Mouse (Mus musculus): Measurements from ENCODE around the gene Cyp2d11. TPM values are rescaled to one million over a fixed set of nuclear protein-coding genes. Genes with fewer than 3 reads are reported as not detected.
A peak's percentile ranks its signal among the peaks of the same experiment; 100 is the strongest.

The Cyp2d11 gene
- polyA plus RNA-seq, 1 experiment, result not detected

DNA sequence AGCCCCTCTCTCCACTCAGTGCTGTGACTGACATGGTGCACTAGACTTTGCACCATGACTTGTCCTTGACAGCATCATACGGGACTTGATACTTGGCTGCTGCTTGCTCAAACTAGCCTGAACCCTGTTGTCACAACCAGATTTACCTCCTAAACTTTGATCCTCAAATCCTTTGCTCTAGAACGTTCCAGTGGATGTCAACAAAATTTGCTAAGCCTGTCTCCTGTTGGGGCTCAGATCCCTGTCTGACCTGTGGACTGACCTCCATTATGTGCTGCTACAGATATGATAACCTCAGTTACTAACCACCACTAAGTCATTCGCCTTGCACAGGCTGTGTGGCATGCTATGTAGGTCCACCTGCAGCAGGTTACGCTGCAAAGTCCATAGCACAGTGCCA, 29.1 kb upstream of the Cyp2d11 start:
- no peak for TF ChIP-seq POLR2A (IDR thresholded peaks at IDR 0.05; ENCODE audit: borderline replicate concordance, insufficient read depth, low read length)
- no peak for TF ChIP-seq CTCF (IDR thresholded peaks at IDR 0.05; ENCODE audit: borderline replicate concordance, insufficient read depth, low read depth, low read length)
- H3K27ac ChIP-seq (ENCODE audit: insufficient read depth, low read length), result no peak overlapping the region
- no peaks in the 10 kb centered on the region for H3K27me3 ChIP-seq (ENCODE audit: control insufficient read depth, insufficient read depth, low read length)
- no peak overlapping the region for H3K4me3 ChIP-seq (replicated peaks; ENCODE audit: insufficient read depth, low read depth, low read length)
- DNase-seq, result no peak
- no peaks in the 10 kb centered on the region for H3K4me1 ChIP-seq (ENCODE audit: control insufficient read depth, insufficient read depth, low read length)
- 73% methylated on average over 4 of the region's 4 CpGs for WGBS

DNA sequence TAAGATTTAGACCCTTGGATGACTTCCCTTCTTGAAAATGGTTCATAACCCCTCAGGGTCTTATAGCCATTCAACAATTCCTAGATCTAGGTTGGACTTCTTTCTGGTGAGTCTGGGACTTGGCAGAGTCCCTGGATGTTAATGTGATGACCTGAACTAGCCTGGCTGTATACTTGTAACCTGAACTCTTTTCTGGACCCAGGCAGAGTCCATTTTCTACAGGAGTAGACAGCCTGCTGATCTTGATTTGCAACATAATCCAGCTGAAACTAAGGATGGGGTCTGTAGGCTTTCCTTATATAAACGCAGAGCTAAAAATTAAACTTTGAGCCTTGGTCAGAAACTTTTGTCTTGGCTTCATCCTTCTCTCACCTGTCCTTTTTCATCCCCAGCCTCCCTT, 24.8 kb upstream of the Cyp2d11 start:
- H3K4me3 ChIP-seq (replicated peaks; ENCODE audit: insufficient read depth, low read depth, low read length), result no peak overlapping the region
- DNase-seq, result no peak
- H3K4me1 ChIP-seq (ENCODE audit: control insufficient read depth, insufficient read depth, low read length), result no peaks in the 10 kb centered on the region
- H3K27me3 ChIP-seq (ENCODE audit: control insufficient read depth, insufficient read depth, low read length), result no peaks in the 10 kb centered on the region
- no peak overlapping the region for H3K27ac ChIP-seq (ENCODE audit: insufficient read depth, low read length)
- WGBS, result 79% methylated on average over 1 of the region's 1 CpGs
- no peak for TF ChIP-seq POLR2A (IDR thresholded peaks at IDR 0.05; ENCODE audit: borderline replicate concordance, insufficient read depth, low read length)

DNA sequence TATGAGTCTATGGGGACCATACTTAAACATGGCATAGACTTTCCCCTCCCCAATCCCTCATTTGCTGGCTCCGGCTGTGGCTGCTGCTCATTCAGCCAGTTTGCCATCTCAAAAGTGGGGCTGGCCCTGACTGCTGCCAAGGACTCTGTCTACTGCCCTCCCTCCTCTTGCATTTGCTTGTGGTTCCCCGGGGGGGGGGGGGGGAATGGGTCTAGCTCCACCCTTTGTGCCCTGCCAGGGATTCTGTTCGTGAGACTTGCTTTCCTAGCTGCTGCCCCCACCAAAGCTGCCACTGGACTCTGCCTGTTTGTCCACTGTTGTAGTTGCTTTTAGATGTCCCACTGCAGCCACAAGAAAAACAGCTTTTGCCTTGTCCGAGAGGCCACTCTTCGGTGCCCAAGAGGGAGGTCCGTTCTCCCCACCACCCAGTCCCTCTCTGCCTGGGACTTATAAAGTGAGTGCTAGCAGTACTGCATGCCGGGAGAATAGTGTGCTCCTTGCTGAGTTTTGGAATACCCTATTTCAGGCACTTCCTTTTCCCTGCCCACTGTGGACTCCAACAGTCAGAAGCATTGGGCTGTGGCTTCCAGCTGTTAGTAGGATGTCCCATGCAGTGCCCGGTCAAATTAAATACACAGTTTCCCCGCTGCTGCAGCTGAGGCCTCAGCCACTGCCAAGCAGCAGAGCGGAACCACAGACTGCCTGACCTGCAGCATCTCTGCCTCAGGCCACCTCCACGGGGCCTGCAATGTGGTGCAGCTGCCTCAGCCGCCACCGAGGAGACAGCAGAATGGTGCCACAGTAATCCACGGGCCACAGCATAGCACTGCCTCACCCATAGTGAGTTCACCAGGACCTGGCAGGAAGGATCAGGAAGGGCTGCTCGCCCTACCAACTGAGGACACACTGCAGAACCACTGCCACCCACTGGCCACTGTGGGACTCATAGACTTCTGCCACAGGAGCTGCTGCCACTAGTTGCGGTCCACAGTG, 23.3 kb upstream of the Cyp2d11 start:
- peak; percentile 93 for TF ChIP-seq CTCF (IDR thresholded peaks at IDR 0.05; ENCODE audit: borderline replicate concordance, insufficient read depth, low read depth, low read length)
- no peak for TF ChIP-seq POLR2A (IDR thresholded peaks at IDR 0.05; ENCODE audit: borderline replicate concordance, insufficient read depth, low read length)
- Histone ChIP-seq H3K4me3 (replicated peaks; ENCODE audit: insufficient read depth, low read depth, low read length) (peak overlapping the region; percentile 9), H3K4me1 (ENCODE audit: control insufficient read depth, insufficient read depth, low read length) (no peaks in the 10 kb centered on the region), H3K27ac (ENCODE audit: insufficient read depth, low read length) (no peak overlapping the region), H3K27me3 (ENCODE audit: control insufficient read depth, insufficient read depth, low read length) (no peaks in the 10 kb centered on the region)
- peak; percentile 89 for DNase-seq
- WGBS, result 13% methylated on average over 16 of the region's 16 CpGs

DNA sequence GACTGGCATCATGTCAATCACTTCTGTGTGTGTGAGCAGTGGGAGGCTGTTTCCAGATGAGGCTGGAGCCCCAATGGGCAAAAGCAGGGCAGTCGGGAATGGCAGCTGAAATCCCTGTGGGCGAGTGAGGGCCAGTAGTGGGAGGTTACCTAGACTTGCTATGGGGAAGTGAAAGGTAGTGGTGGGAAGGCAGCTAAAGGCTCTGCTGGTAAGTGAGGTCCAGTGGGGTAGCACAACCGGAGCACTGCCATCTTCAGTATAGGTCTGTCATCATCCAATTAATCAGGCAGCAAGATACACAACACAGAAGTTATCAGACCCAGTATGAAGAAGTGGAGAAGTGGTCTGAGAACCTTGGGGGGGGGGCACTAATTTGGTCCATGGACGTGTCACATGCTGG, 13.7 kb upstream of the Cyp2d11 start:
- Histone ChIP-seq H3K27me3 (ENCODE audit: control insufficient read depth, insufficient read depth, low read length) (no peaks in the 10 kb centered on the region), H3K27ac (ENCODE audit: insufficient read depth, low read length) (no peak overlapping the region), H3K4me3 (replicated peaks; ENCODE audit: insufficient read depth, low read depth, low read length) (no peak overlapping the region), H3K4me1 (ENCODE audit: control insufficient read depth, insufficient read depth, low read length) (no peaks in the 10 kb centered on the region)
- DNase-seq, result no peak
- 66% methylated on average over 4 of the region's 4 CpGs for WGBS
- TF ChIP-seq POLR2A (IDR thresholded peaks at IDR 0.05; ENCODE audit: borderline replicate concordance, insufficient read depth, low read length) (no peak), CTCF (IDR thresholded peaks at IDR 0.05; ENCODE audit: borderline replicate concordance, insufficient read depth, low read depth, low read length) (no peak)

DNA sequence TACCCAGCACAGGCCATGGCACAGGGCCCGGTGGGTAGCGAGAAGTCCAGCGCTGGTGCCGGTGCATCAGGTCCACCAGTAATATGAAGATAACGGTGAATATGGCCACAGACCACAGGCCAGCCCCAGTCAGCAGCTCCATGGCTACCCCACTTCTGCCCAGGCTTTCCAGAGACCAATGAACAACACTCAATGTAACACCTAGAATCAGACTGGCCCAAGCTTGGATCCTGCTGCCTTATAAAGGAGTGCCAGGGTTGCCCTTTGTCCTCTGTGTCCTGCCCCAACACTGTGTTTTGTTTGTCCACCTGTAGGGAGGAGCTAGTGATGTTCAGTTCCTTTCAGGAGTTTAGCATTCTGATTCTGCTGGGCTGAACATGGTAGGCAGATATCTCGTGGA, 13.2 kb upstream of the Cyp2d11 start, which contains the start of gene Cyp2d10:
Gene Cyp2d10, minus strand, starts transcription at position 215 of the 400 bp plus-strand sequence.
- Histone ChIP-seq H3K4me1 (ENCODE audit: control insufficient read depth, insufficient read depth, low read length) (no peaks in the 10 kb centered on the region), H3K4me3 (replicated peaks; ENCODE audit: insufficient read depth, low read depth, low read length) (no peak within 1 kb of the TSS), H3K27me3 (ENCODE audit: control insufficient read depth, insufficient read depth, low read length) (no peaks in the 10 kb centered on the region), H3K27ac (ENCODE audit: insufficient read depth, low read length) (no peak within 1 kb of the TSS)
- DNase-seq, result no peak
- TF ChIP-seq POLR2A (IDR thresholded peaks at IDR 0.05; ENCODE audit: borderline replicate concordance, insufficient read depth, low read length), result no peak
- no peak for TF ChIP-seq CTCF (IDR thresholded peaks at IDR 0.05; ENCODE audit: borderline replicate concordance, insufficient read depth, low read depth, low read length)
- 95% methylated on average over 6 of the region's 6 CpGs for WGBS

DNA sequence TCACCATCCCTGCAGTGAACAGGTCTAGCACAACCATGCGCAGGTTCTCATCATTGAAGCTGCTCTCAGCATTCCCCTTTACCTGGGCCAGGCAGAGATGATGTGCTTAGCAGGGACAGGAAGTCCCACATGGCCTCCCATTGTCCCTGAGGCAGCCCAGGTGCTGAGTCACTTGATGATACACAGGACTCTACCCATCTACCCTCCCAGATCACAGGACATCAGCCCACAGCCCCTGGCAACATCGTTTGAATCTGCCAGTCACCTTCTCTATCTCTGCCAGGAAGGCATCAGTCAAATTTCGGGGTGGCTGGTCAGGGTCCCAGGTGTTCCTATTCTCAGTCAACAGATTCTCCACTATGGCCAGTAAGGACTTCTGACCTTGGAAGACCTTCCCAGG, 10.3 kb upstream of the Cyp2d11 start:
- Histone ChIP-seq H3K4me1 (ENCODE audit: control insufficient read depth, insufficient read depth, low read length) (no peaks in the 10 kb centered on the region), H3K4me3 (replicated peaks; ENCODE audit: insufficient read depth, low read depth, low read length) (no peak overlapping the region), H3K27me3 (ENCODE audit: control insufficient read depth, insufficient read depth, low read length) (no peaks in the 10 kb centered on the region), H3K27ac (ENCODE audit: insufficient read depth, low read length) (no peak overlapping the region)
- TF ChIP-seq POLR2A (IDR thresholded peaks at IDR 0.05; ENCODE audit: borderline replicate concordance, insufficient read depth, low read length) (no peak), CTCF (IDR thresholded peaks at IDR 0.05; ENCODE audit: borderline replicate concordance, insufficient read depth, low read depth, low read length) (no peak)
- 82% methylated on average over 3 of the region's 3 CpGs for WGBS
- no peak for DNase-seq

DNA sequence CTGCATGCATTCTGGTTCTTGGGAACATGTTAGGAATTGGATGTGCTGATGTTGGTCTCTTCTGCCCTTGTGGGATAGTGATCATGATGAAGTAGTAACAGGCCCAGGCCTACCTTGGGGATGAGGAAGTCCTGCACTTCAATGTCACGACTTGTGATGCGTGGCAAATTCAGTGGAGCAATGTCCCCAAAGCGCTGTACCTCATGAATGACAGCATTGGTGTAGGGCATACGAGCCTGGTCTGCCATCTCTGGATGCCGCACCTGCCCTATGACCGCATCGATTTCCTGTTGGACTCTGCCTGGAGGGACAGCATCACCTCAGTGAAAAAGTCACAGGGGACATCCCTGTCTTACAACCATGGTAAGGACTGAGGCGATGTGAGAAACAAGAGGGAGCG, 9.8 kb upstream of the Cyp2d11 start:
- TF ChIP-seq CTCF (IDR thresholded peaks at IDR 0.05; ENCODE audit: borderline replicate concordance, insufficient read depth, low read depth, low read length) (no peak), POLR2A (IDR thresholded peaks at IDR 0.05; ENCODE audit: borderline replicate concordance, insufficient read depth, low read length) (no peak)
- DNase-seq, result no peak
- H3K27me3 ChIP-seq (ENCODE audit: control insufficient read depth, insufficient read depth, low read length), result no peaks in the 10 kb centered on the region
- no peak overlapping the region for H3K4me3 ChIP-seq (replicated peaks; ENCODE audit: insufficient read depth, low read depth, low read length)
- no peak overlapping the region for H3K27ac ChIP-seq (ENCODE audit: insufficient read depth, low read length)
- H3K4me1 ChIP-seq (ENCODE audit: control insufficient read depth, insufficient read depth, low read length), result no peaks in the 10 kb centered on the region
- 94% methylated on average over 9 of the region's 9 CpGs for WGBS

DNA sequence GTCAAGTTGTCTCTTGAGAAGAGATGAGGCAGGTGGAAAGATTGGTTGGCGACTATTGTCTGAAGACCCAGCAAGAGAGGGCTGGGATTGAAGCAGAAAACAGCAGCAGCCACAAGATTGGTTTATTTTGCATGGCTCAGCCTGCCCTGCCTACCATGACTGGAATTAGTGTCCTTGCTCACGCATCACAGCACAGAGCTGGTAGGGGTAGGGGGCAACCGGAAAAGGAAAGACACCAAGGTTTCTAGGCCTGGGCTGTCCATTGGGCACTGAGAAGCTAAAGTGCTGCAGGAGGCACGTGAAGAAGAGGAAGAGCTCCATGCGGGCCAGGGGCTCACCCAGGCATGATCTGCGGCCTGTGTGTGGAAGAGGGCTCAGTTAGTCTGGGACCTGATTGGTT, 8.9 kb upstream of the Cyp2d11 start:
- H3K4me3 ChIP-seq (replicated peaks; ENCODE audit: insufficient read depth, low read depth, low read length), result no peak overlapping the region
- no peak overlapping the region for H3K27ac ChIP-seq (ENCODE audit: insufficient read depth, low read length)
- no peak for DNase-seq
- 75% methylated on average over 6 of the region's 6 CpGs for WGBS
- H3K4me1 ChIP-seq (ENCODE audit: control insufficient read depth, insufficient read depth, low read length), result no peaks in the 10 kb centered on the region
- TF ChIP-seq CTCF (IDR thresholded peaks at IDR 0.05; ENCODE audit: borderline replicate concordance, insufficient read depth, low read depth, low read length) (no peak), POLR2A (IDR thresholded peaks at IDR 0.05; ENCODE audit: borderline replicate concordance, insufficient read depth, low read length) (no peak)
- no peaks in the 10 kb centered on the region for H3K27me3 ChIP-seq (ENCODE audit: control insufficient read depth, insufficient read depth, low read length)
